ENCODE assay signal across 21 mouse cellular contexts in the genomic region with DNA sequence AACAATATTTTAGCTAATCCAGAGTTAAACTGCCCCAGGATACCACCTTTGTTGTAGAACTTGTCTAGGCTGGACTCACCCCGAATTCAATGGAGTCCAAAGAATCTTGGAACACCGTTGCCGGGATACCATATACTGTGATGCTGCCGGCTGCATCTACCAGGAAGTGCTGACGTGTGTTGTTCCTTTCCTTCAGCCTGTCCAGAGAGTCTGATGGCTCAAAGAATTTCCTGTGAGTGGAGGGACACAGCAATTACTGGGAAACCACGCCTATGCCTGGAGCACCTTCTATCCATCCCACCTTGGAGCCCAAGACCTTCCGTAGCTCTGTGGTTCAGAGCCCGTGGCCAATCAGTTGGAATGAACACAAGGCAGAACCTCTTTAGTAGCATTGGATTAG.
"Had no signal": no experiment of that assay in that cellular context is flagged by ENCODE, and none has a peak within 500 bp of the region (broad histone marks: within the 10 kb centered on the region; RNA-seq: fewer than 3 reads in every experiment).

No protein-coding gene starts in this region.

- H3K9ac ChIP-seq: limb, embryonic 13.5 days; liver, embryonic 13.5 days; lung, embryonic 14.5 days; midbrain, embryonic 12.5 days; midbrain, embryonic 15.5 days; neural tube, embryonic 12.5 days; neural tube, embryonic 15.5 days had no signal

- H3K4me3 ChIP-seq: layer of hippocampus, adult 2 months; limb, embryonic 10.5 days; limb, embryonic 13.5 days; liver, embryonic 13.5 days; midbrain, embryonic 12.5 days; midbrain, embryonic 15.5 days; neural tube, embryonic 12.5 days; neural tube, embryonic 15.5 days had no signal

- H3K9me3 ChIP-seq: limb, embryonic 10.5 days; limb, embryonic 13.5 days; liver, embryonic 13.5 days; midbrain, embryonic 12.5 days; midbrain, embryonic 15.5 days; neural tube, embryonic 12.5 days; neural tube, embryonic 15.5 days had no signal

- H3K27me3 ChIP-seq: limb, embryonic 13.5 days; liver, embryonic 13.5 days; midbrain, embryonic 12.5 days; midbrain, embryonic 15.5 days; neural tube, embryonic 12.5 days; neural tube, embryonic 15.5 days had no signal

- H3K27ac ChIP-seq: kidney, postnatal 0 days; layer of hippocampus, adult 2 months; limb, embryonic 10.5 days; limb, embryonic 13.5 days; liver, embryonic 13.5 days; midbrain, embryonic 12.5 days; midbrain, embryonic 15.5 days; neural tube, embryonic 12.5 days; neural tube, embryonic 15.5 days; stomach, postnatal 0 days had no signal

- DNase-seq: kidney, adult 2 months; kidney, postnatal 25 days; layer of hippocampus, adult 9-11 months; liver, embryonic 13.5 days; lung, embryonic 14.5 days; lung, postnatal 10 days; lung, postnatal 4 days; right cerebral cortex, adult 18-20 months; right cerebral cortex, postnatal 14 days; right cerebral cortex, postnatal 4 days; thymus, adult 18-20 months; thymus, postnatal 36 days had no signal

- H3K4me1 ChIP-seq: liver, embryonic 13.5 days; midbrain, embryonic 15.5 days; neural tube, embryonic 12.5 days; neural tube, embryonic 15.5 days had no signal

- H3K36me3 ChIP-seq: limb, embryonic 10.5 days; limb, embryonic 13.5 days; liver, embryonic 13.5 days; midbrain, embryonic 12.5 days; midbrain, embryonic 15.5 days; neural tube, embryonic 12.5 days; neural tube, embryonic 15.5 days had no signal

- H3K4me2 ChIP-seq: limb, embryonic 13.5 days; liver, embryonic 13.5 days; lung, embryonic 14.5 days; midbrain, embryonic 12.5 days; midbrain, embryonic 15.5 days; neural tube, embryonic 12.5 days; neural tube, embryonic 15.5 days had no signal

- ATAC-seq: midbrain, embryonic 15.5 days had no signal
